Mouse (Mus musculus) erythroblast, embryonic 14.5 days (primary cell): Measurements from ENCODE around the gene Clec10a.

Experiments used
- GATA1 ChIP-seq: IDR thresholded peaks from 2 replicates; pipeline ENCODE4 v1.6.1; 2012; ENCODE audit warnings: low read length, inconsistent platforms, mixed read lengths
- TAL1 ChIP-seq: IDR thresholded peaks from 3 replicates; pipeline ENCODE4 v1.6.1; 2012; ENCODE audit warnings: low read length, inconsistent platforms, mixed read lengths

- TF ChIP-seq GATA1 (no peak), TAL1 (no peak)
These were observed 56.0 kb downstream of the Clec10a start for GRCm38 (mm10) chr11:70211972-70212371.
